Mouse (Mus musculus) hindbrain, embryonic 14.5 days (tissue): Measurements from ENCODE around the gene Wdfy3. TPM values are rescaled to one million over a fixed set of nuclear protein-coding genes. Genes with fewer than 3 reads are reported as not detected.

Source experiments
- ATAC-seq: fragments of 200-750 bp; cut with Nextera tagmentation; 2 replicates; pipeline ENCODE4 v1.8.0; 2017; ENCODE audit warnings: moderate number of reproducible peaks, mild to moderate bottlenecking, moderate TSS enrichment, moderate library complexity; ENCODE audit not compliant: low FRiP score
- DNase-seq: peaks from one replicate; pipeline ENCODE4 v3.0.0-alpha.2; 2015; ENCODE audit warnings: low spot score
- H3K27ac ChIP-seq: fragments of 300-500 bp; sonication (generic); 2 replicates; pipeline ENCODE4 v1.5.1; 2014; ENCODE audit warnings: mild to moderate bottlenecking, moderate library complexity
- H3K27me3 ChIP-seq: fragments of 300-500 bp; sonication (generic); 2 replicates; pipeline ENCODE4 v1.6.1; 2014; ENCODE audit warnings: mild to moderate bottlenecking, low read length, mixed read lengths; ENCODE audit not compliant: control insufficient read depth, insufficient read depth
- H3K36me3 ChIP-seq: fragments of 300-500 bp; sonication (generic); replicated peaks from 2 replicates; pipeline ENCODE4 v1.6.1; 2014; ENCODE audit not compliant: control insufficient read depth, insufficient read depth
- H3K4me1 ChIP-seq: fragments of 300-500 bp; sonication (generic); replicated peaks from 2 replicates; pipeline ENCODE4 v1.6.1; 2014; ENCODE audit warnings: antibody characterized with exemption, low read length, mixed read lengths; ENCODE audit not compliant: control insufficient read depth, insufficient read depth
- H3K4me2 ChIP-seq: fragments of 300-500 bp; sonication (generic); replicated peaks from 2 replicates; pipeline ENCODE4 v1.6.1; 2014; ENCODE audit warnings: mild to moderate bottlenecking, moderate library complexity
- H3K4me3 ChIP-seq: fragments of 300-500 bp; sonication (generic); replicated peaks from 2 replicates; pipeline ENCODE4 v1.5.1; 2014; ENCODE audit warnings: mild to moderate bottlenecking, low read length
- H3K9ac ChIP-seq: fragments of 300-500 bp; sonication (generic); 2 replicates; pipeline ENCODE4 v1.6.1; 2014
- H3K9me3 ChIP-seq: fragments of 300-500 bp; sonication (generic); 2 replicates; pipeline ENCODE4 v1.6.1; 2016; ENCODE audit warnings: low read length; ENCODE audit not compliant: control insufficient read depth
- WGBS: fragments of 180-500 bp; shearing (Covaris S2); extraction: QIAGEN DNeasy Blood & Tissue Kit; methylation state at CpG from one replicate; pipeline ENCODE4 v1.1.7; 2014; 5-methylcytosine and 5-hydroxymethylcytosine counted together
- polyA plus RNA-seq: library from polyadenylated mRNA; unstranded; fragments of >200 nt; fragmentation: Nextera tagmentation; extraction: Ambion mirVana; gene quantifications from 2 replicates; pipeline ENCODE4 v1.2.1, GENCODE M21; 2014

The Wdfy3 gene
- polyA plus RNA-seq, 1 experiment from 2014 or later, result 36.2 TPM

GRCm38 (mm10) chr5:102063013-102063752 is 6.5 kb downstream of the Wdfy3 start:
- no peak overlapping the region for H3K9ac ChIP-seq
- WGBS, result 52% methylated on average over 18 of the region's 18 CpGs
- H3K27me3 ChIP-seq, result no peaks in the 10 kb centered on the region
- H3K36me3 ChIP-seq, result no peaks in the 10 kb centered on the region; the same call in 1 of the 2 replicates
- H3K9me3 ChIP-seq, result no peaks in the 10 kb centered on the region
- no peak overlapping the region for H3K4me3 ChIP-seq
- H3K27ac ChIP-seq, result no peak overlapping the region
- H3K4me1 ChIP-seq, result peaks cover 41% of the 10 kb centered on the region
- peak overlapping the region; percentile 3; the same call in 1 of the 2 replicates for H3K4me2 ChIP-seq
- ATAC-seq (no peak), DNase-seq (no peak)

GRCm38 (mm10) chr5:102061816-102062215 is 7.9 kb downstream of the Wdfy3 start:
- Histone ChIP-seq H3K4me2 (no peak overlapping the region), H3K36me3 (no peaks in the 10 kb centered on the region; the same call in 1 of the 2 replicates), H3K27ac (no peak overlapping the region), H3K4me3 (no peak overlapping the region), H3K27me3 (no peaks in the 10 kb centered on the region), H3K9ac (no peak overlapping the region), H3K4me1 (peaks cover 27% of the 10 kb centered on the region), H3K9me3 (no peaks in the 10 kb centered on the region)
- WGBS, result 73% methylated on average over 5 of the region's 5 CpGs
- DNase-seq (no peak), ATAC-seq (no peak)

GRCm38 (mm10) chr5:102055946-102056345 is 13.8 kb downstream of the Wdfy3 start:
- no peaks in the 10 kb centered on the region for H3K9me3 ChIP-seq
- no peak overlapping the region for H3K9ac ChIP-seq
- WGBS, result 63% methylated on average over 7 of the region's 7 CpGs
- peaks cover 17% of the 10 kb centered on the region for H3K4me1 ChIP-seq
- H3K4me2 ChIP-seq, result no peak overlapping the region
- no peaks in the 10 kb centered on the region for H3K27me3 ChIP-seq
- H3K36me3 ChIP-seq, result no peaks in the 10 kb centered on the region
- no peak overlapping the region for H3K4me3 ChIP-seq
- DNase-seq (no peak), ATAC-seq (no peak)
- no peak overlapping the region for H3K27ac ChIP-seq

- Histone ChIP-seq H3K27me3 (no peaks in the 10 kb centered on the region), H3K27ac (no peak overlapping the region), H3K9ac (no peak overlapping the region), H3K9me3 (no peaks in the 10 kb centered on the region), H3K4me2 (no peak overlapping the region), H3K4me1 (peaks cover 17% of the 10 kb centered on the region), H3K36me3 (no peaks in the 10 kb centered on the region), H3K4me3 (no peak overlapping the region)
- DNase-seq (no peak), ATAC-seq (0 out of 2 replicates have a peak, but pooled peaks have one; percentile 10)
- WGBS, result 23% methylated on average over 3 of the region's 3 CpGs
Measured at GRCm38 (mm10) chr5:102055130-102055641, 14.5 kb downstream of the Wdfy3 start.

- Histone ChIP-seq H3K36me3 (no peaks in the 10 kb centered on the region), H3K27me3 (no peaks in the 10 kb centered on the region), H3K27ac (no peak overlapping the region), H3K4me3 (no peak overlapping the region), H3K9ac (no peak overlapping the region), H3K4me1 (peaks cover 17% of the 10 kb centered on the region), H3K9me3 (no peaks in the 10 kb centered on the region), H3K4me2 (no peak overlapping the region)
- whole genome bisulfite sequencing, result 73% methylated on average over 11 of the region's 11 CpGs
- DNase-seq (no peak), ATAC-seq (0 out of 2 replicates have a peak, but pooled peaks have one; percentile 11)
Measured at GRCm38 (mm10) chr5:102054511-102055093, 15.1 kb downstream of the Wdfy3 start.

GRCm38 (mm10) chr5:102052906-102053305 is 16.8 kb downstream of the Wdfy3 start:
- no peak overlapping the region for H3K4me3 ChIP-seq
- no peaks in the 10 kb centered on the region for H3K9me3 ChIP-seq
- WGBS, result 59% methylated on average over 6 of the region's 6 CpGs
- no peak overlapping the region for H3K27ac ChIP-seq
- no peaks in the 10 kb centered on the region for H3K36me3 ChIP-seq
- no peaks in the 10 kb centered on the region for H3K27me3 ChIP-seq
- H3K9ac ChIP-seq, result no peak overlapping the region
- H3K4me1 ChIP-seq, result peaks cover 17% of the 10 kb centered on the region
- no peak overlapping the region for H3K4me2 ChIP-seq
- no peak for ATAC-seq
- no peak for DNase-seq

GRCm38 (mm10) chr5:102052465-102052864 is 17.3 kb downstream of the Wdfy3 start:
- 71% methylated on average over 4 of the region's 4 CpGs for WGBS
- H3K4me2 ChIP-seq, result no peak overlapping the region
- no peak for DNase-seq
- no peak overlapping the region for H3K9ac ChIP-seq
- no peaks in the 10 kb centered on the region for H3K9me3 ChIP-seq
- H3K4me1 ChIP-seq, result peaks cover 17% of the 10 kb centered on the region
- ATAC-seq, result no peak
- H3K4me3 ChIP-seq, result no peak overlapping the region
- no peaks in the 10 kb centered on the region for H3K27me3 ChIP-seq
- H3K27ac ChIP-seq, result no peak overlapping the region
- no peaks in the 10 kb centered on the region for H3K36me3 ChIP-seq

GRCm38 (mm10) chr5:102050677-102051076 is 19.0 kb downstream of the Wdfy3 start:
- Histone ChIP-seq H3K27ac (no peak overlapping the region), H3K9ac (no peak overlapping the region), H3K4me1 (peaks cover 11% of the 10 kb centered on the region), H3K4me3 (no peak overlapping the region), H3K27me3 (no peaks in the 10 kb centered on the region), H3K9me3 (no peaks in the 10 kb centered on the region), H3K4me2 (no peak overlapping the region), H3K36me3 (no peaks in the 10 kb centered on the region)
- 97% methylated on average over 1 of the region's 1 CpGs for WGBS
- ATAC-seq (no peak), DNase-seq (no peak)

- Histone ChIP-seq H3K27me3 (no peaks in the 10 kb centered on the region), H3K36me3 (no peaks in the 10 kb centered on the region), H3K9me3 (no peaks in the 10 kb centered on the region), H3K4me2 (no peak overlapping the region), H3K4me1 (no peaks in the 10 kb centered on the region), H3K27ac (no peak overlapping the region), H3K4me3 (no peak overlapping the region), H3K9ac (no peak overlapping the region)
- 97% methylated on average over 2 of the region's 2 CpGs for WGBS
- DNase-seq (no peak), ATAC-seq (no peak)
Measured at GRCm38 (mm10) chr5:102048416-102048815, 21.3 kb downstream of the Wdfy3 start.
